Mouse (Mus musculus) G1E (cell line): Measurements from ENCODE around the gene Pkn2.

ENCODE experiments used
- CTCF ChIP-seq: IDR thresholded peaks from 2 replicates; pipeline ENCODE4 v1.5.1; 2012; ENCODE audit warnings: low read depth, low read length, inconsistent platforms, mixed read lengths
- GATA1 ChIP-seq: IDR thresholded peaks from 2 replicates; pipeline ENCODE4 v1.6.1; 2012; ENCODE audit warnings: borderline replicate concordance, low read length, inconsistent platforms, mixed read lengths
- GATA2 ChIP-seq: IDR thresholded peaks from 2 replicates; pipeline ENCODE4 v1.6.1; 2012; ENCODE audit warnings: low read depth, low read length, inconsistent platforms, borderline replicate concordance
- POLR2AphosphoS5 ChIP-seq: IDR thresholded peaks from 2 replicates; pipeline ENCODE4 v1.6.1; 2012; ENCODE audit warnings: low read depth, low read length, inconsistent platforms; ENCODE audit not compliant: insufficient replicate concordance

DNA sequence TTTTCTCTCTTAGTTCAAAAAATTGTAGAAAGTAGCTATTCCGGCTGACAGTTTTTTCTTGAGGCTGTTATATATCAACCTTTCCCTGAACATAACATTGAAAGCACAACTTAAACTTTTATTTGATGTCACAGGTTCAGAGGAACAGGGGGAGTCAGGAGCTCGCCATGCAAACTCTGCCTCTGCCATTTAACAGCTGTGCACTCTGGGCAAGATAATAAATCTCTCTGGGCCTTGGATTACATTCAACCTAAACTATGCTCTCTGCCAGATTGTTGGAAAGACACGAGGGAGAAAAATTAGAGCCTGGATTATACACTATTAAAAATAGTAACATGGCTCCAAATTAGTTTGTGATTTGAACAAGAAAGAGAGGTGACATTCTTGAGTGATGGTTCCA, 37.3 kb upstream of the Pkn2 start:
- no peak for TF ChIP-seq GATA1
- no peak for TF ChIP-seq CTCF
- TF ChIP-seq GATA2 = no peak
- TF ChIP-seq POLR2AphosphoS5 = no peak
